Mouse (Mus musculus): ENCODE measurements around the gene Endov.

GRCm38 (mm10) chr11:119542886-119543285, 51.7 kb downstream of the Endov start:
- no peak for TF ChIP-seq USF1 (IDR thresholded peaks at IDR 0.05; ENCODE audit: low read depth)
- no peak for TF ChIP-seq MAX (IDR thresholded peaks at IDR 0.05; ENCODE audit: low read depth)
- TF ChIP-seq MYOG (IDR thresholded peaks at IDR 0.05; ENCODE audit: control insufficient read depth in 1 of 3, insufficient read depth in 1 of 3, insufficient read length in 2 of 3, low read depth in 2 of 3): no peak

Data from myocyte (in vitro differentiated cells).